Comparison of ENCODE assay signal across 12 mouse cellular contexts in genomic region chr5:27051250-27051649, GRCm38 (mm10).
A peak's percentile ranks its signal among the peaks of the same experiment; 100 is the strongest.
DNase-seq lines count a peak whose midpoint lies in the region; ATAC-seq and TF ChIP-seq lines count a peak whose summit lies in the region.
"Had no signal": no experiment of that assay in that cellular context is flagged by ENCODE, and none has a peak within 500 bp of the region (broad histone marks: within the 10 kb centered on the region; RNA-seq: fewer than 3 reads in every experiment).

No protein-coding gene starts in this region.

- peaks cover 28% of the 10 kb centered on the region for H3K4me1 ChIP-seq in hindbrain, embryonic 14.5 days (replicated peaks; ENCODE audit: control insufficient read depth, insufficient read depth, low read length)
- H3K4me1 ChIP-seq in hindbrain, embryonic 11.5 days (replicated peaks; ENCODE audit: control insufficient read depth, insufficient read depth, low read length) = 0 out of 2 replicates have a peak, but pooled peaks cover 2% of the 10 kb centered on the region
- H3K4me1 ChIP-seq in thymus, adult 2 months (replicated peaks; ENCODE audit: control insufficient read depth, insufficient read depth, low read length) = no peaks in the 10 kb centered on the region
- H3K4me1 ChIP-seq: embryonic facial prominence, embryonic 15.5 days had no signal

- no peaks in the 10 kb centered on the region for H3K36me3 ChIP-seq in hindbrain, embryonic 14.5 days (replicated peaks; ENCODE audit: control insufficient read depth, insufficient read depth)
- H3K36me3 ChIP-seq in hindbrain, embryonic 11.5 days (ENCODE audit: control insufficient read depth, insufficient read depth, low read length) = no peaks in the 10 kb centered on the region
- H3K36me3 ChIP-seq in thymus, adult 2 months (ENCODE audit: control insufficient read depth, insufficient read depth, low read length) = no peaks in the 10 kb centered on the region
- H3K36me3 ChIP-seq: embryonic facial prominence, embryonic 15.5 days had no signal

- 0 out of 2 replicates have a peak, but pooled peaks have one; percentile 28 for ATAC-seq in hindbrain, embryonic 14.5 days (ENCODE audit: low FRiP score)
- no peak for ATAC-seq in hindbrain, embryonic 11.5 days (ENCODE audit: low FRiP score)

- peak; percentile 70 for DNase-seq in hindbrain, embryonic 14.5 days (ENCODE audit: low spot score)
- no peak for DNase-seq in hindbrain, embryonic 11.5 days (ENCODE audit: low spot score)
- DNase-seq in right cerebral cortex, postnatal 10 days (ENCODE audit: low spot score in 2 of 2) = peak; percentile 60 to 62
- DNase-seq in right cerebral cortex, postnatal 25 days = no peak
- peak; percentile 48 to 51 for DNase-seq in cerebellum, postnatal 36 days
- DNase-seq in thymus, adult 2 months = no peak
- DNase-seq in kidney, adult 8-10 months = no peak
- DNase-seq in thymus, postnatal 10 days (ENCODE audit: low spot score in 2 of 2) = no peak
- DNase-seq: kidney, adult 18-20 months; lung, postnatal 10 days; thymus, postnatal 25 days had no signal

- TF ChIP-seq POLR2A in thymus, adult 2 months (IDR thresholded peaks at IDR 0.05; ENCODE audit: control insufficient read depth, extremely low read depth, insufficient read depth, low read length, poor library complexity) = no peak

- 32% methylated on average over 3 of the region's 3 CpGs for WGBS in hindbrain, embryonic 14.5 days
- WGBS in hindbrain, embryonic 11.5 days = 53% methylated on average over 3 of the region's 3 CpGs
- WGBS in thymus, adult 2 months = 42% methylated on average over 3 of the region's 3 CpGs

- no peak overlapping the region for H3K4me3 ChIP-seq in hindbrain, embryonic 14.5 days (replicated peaks; ENCODE audit: low read length)
- no peak overlapping the region for H3K4me3 ChIP-seq in hindbrain, embryonic 11.5 days (ENCODE audit: low read depth, low read length)
- no peak overlapping the region for H3K4me3 ChIP-seq in thymus, adult 2 months (ENCODE audit: control insufficient read depth, insufficient read depth, low read length)
- H3K4me3 ChIP-seq: embryonic facial prominence, embryonic 15.5 days had no signal

- no peak for TF ChIP-seq CTCF in thymus, adult 2 months (IDR thresholded peaks at IDR 0.05; ENCODE audit: borderline replicate concordance, control insufficient read depth, extremely low read depth, insufficient read depth, low read length, poor library complexity)

- no peak overlapping the region for H3K27ac ChIP-seq in hindbrain, embryonic 14.5 days
- no peak overlapping the region for H3K27ac ChIP-seq in hindbrain, embryonic 11.5 days (ENCODE audit: low read depth, low read length)
- H3K27ac ChIP-seq in thymus, adult 2 months (ENCODE audit: control insufficient read depth, insufficient read depth, low read length) = no peak overlapping the region
- H3K27ac ChIP-seq: embryonic facial prominence, embryonic 15.5 days had no signal

- no peaks in the 10 kb centered on the region for H3K9me3 ChIP-seq in hindbrain, embryonic 14.5 days (ENCODE audit: control insufficient read depth, low read length)
- no peaks in the 10 kb centered on the region for H3K9me3 ChIP-seq in hindbrain, embryonic 11.5 days (ENCODE audit: control insufficient read depth, low read length)
- H3K9me3 ChIP-seq: embryonic facial prominence, embryonic 15.5 days had no signal

- H3K4me2 ChIP-seq in hindbrain, embryonic 14.5 days (replicated peaks) = peak overlapping the region; percentile 90; the same call in 1 of the 2 replicates
- H3K4me2 ChIP-seq in hindbrain, embryonic 11.5 days (replicated peaks; ENCODE audit: low read depth, low read length) = no peak overlapping the region
- H3K4me2 ChIP-seq: embryonic facial prominence, embryonic 15.5 days had no signal

- H3K9ac ChIP-seq in hindbrain, embryonic 14.5 days = no peak overlapping the region
- H3K9ac ChIP-seq in hindbrain, embryonic 11.5 days (ENCODE audit: low read depth, low read length) = no peak overlapping the region
- H3K9ac ChIP-seq: embryonic facial prominence, embryonic 15.5 days had no signal

- no peaks in the 10 kb centered on the region for H3K27me3 ChIP-seq in hindbrain, embryonic 14.5 days (ENCODE audit: control insufficient read depth, insufficient read depth, low read length)
- H3K27me3 ChIP-seq in hindbrain, embryonic 11.5 days (ENCODE audit: control insufficient read depth, insufficient read depth, low read length) = peaks cover 5% of the 10 kb centered on the region; the same call in 1 of the 2 replicates
- no peaks in the 10 kb centered on the region for H3K27me3 ChIP-seq in thymus, adult 2 months (ENCODE audit: control insufficient read depth, insufficient read depth, low read length)

Comparison
In these comparisons a context has a peak if more than half of its experiments do, and no peak if none do; other contexts are left out.
1. DNase-seq: peak in hindbrain, embryonic 14.5 days (single experiment), right cerebral cortex, postnatal 10 days (2 of 2) and cerebellum, postnatal 36 days (2 of 2); none in hindbrain, embryonic 11.5 days (single experiment), right cerebral cortex, postnatal 25 days (single experiment), thymus, adult 2 months (single experiment), kidney, adult 8-10 months (0 of 2) and thymus, postnatal 10 days (0 of 2).